Mouse (Mus musculus): ENCODE data around the gene Smdt1.

- TF ChIP-seq CTCF (IDR thresholded peaks at IDR 0.05; ENCODE audit: control insufficient read depth, insufficient read depth, low read length) (no peak), POLR2A (IDR thresholded peaks at IDR 0.05; ENCODE audit: borderline replicate concordance, control insufficient read depth, low read depth, low read length) (no peak)
Observed at GRCm38 (mm10) chr15:82347852-82348251, 9.1 kb downstream of the Smdt1 start.
